Mouse (Mus musculus) embryo, embryonic 9.5 days (tissue): ENCODE measurements around the gene Ccl24.

Source experiments
- DNase-seq: peaks from one replicate; pipeline ENCODE4 v3.0.0-alpha.2; 2017; ENCODE audit errors: extremely low spot score

The Ccl24 gene

GRCm38 (mm10) chr5:135544865-135545797, 27.7 kb downstream of the Ccl24 start, which contains the start of gene Hip1:
TSS of gene Hip1 (minus strand) at chr5:135545120.
- peak; percentile 99 for DNase-seq

DNA sequence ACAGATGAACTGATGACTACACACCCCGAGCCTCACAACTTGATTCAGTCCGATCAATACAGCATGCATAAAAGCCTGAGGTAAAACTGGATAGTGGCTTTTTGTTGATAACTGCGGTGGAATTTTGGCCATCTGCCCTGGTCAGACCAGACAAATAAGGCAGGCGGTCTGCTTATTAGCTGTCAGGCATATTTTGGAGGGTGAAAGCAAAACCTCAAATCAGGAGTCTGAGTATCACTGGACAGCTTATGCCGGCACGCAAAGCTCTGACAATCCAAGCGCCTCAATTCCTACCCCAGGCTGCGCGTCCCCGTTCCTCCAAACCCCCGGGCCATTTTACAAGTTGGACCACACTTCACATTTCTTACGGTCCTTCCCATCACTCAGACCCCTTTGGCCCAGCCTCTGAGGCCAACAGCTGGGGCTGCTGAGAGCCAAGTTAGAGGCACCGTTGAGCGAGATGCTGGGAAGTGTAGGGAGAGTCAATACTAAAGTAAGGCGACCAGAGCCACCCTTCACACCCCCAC, 28.8 kb downstream of the Ccl24 start:
- peak; percentile 26 for DNase-seq

DNA sequence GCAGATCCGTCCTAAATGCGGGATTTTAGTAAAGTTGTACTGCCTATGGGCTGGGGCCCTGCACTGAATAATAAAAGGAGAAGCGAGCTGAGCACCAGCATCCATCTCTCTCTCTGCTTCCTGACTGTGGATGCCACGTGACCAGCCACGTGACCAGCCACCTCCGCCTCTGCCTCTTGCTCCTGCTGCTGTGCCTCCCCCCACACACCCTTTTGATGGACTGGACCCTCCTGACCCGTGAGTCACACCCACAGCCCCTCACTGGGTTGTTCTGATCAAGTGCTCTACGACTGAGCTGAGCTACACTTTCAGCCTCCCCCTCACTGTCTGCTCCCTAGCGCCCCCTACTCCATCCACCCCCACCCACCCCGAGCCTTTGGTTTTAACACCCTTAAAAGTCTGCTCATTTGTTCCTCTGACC, 35.0 kb downstream of the Ccl24 start:
- no peak for DNase-seq

- DNase-seq, result no peak
Measured at GRCm38 (mm10) chr5:135537326-135537725, 35.5 kb downstream of the Ccl24 start.

DNA sequence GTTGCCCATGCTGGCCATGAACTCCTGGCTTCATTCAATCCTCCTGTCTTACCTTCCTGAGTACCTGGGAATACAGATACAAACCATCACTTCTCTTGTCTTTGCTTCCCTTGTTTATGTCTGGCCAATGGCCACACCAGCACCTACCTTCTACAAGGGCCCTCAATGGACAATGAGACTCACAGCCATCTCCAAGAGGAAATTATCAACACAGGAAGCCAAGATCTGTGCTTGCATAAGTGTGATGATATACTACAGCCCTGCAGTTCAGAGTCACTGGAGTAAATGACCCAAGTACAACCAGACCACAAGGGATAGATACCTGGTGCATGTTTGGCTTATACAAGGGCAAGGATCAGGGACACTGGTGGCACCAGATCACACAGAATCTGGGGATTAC, 37.0 kb downstream of the Ccl24 start:
- no peak for DNase-seq

GRCm38 (mm10) chr5:135533431-135533830, 39.4 kb downstream of the Ccl24 start:
- no peak for DNase-seq

DNA sequence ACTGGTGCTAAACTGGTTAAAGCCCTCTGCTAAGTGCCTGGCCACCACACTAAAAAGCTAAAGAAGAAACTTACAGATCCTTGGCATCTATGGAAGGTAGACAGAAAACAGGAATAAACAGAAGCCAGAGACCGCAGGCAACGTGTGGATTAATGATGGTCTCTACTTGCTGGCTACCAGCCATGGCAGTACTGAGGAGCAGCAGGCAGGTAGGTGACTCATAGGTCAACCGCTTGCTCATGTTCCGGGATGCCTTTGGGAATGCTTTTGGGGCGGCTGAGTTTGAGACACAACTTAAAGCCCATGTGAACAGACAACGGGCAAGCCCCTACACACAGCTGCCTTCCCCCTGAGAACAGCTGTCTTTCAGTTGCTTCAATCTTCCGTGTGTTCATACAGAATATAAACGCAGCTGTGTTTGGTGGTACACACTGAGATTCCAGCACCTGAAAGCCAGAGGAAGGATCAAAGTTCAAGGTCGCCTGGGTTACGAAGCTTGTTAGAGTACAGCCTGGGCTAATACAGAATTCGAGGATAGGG, 41.5 kb downstream of the Ccl24 start:
- DNase-seq, result no peak

DNA sequence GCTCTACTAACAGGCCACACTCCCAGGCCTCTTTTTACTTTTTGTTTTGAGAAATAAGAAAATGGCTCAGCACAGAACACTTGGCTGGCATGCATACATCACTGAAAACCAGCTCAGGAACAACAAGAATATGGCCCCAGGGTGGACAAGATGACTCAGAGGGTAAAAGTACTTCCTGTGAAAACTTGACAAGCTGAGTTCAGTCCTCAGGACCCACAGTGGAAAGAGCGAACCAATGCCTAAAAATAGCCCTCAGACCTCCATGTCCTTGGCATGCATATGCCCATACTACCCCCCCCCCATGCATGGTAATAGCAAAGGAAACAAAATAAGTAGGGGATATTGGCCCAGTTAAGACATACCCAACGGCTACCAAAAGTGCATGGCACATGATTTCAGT, 42.9 kb downstream of the Ccl24 start:
- no peak for DNase-seq

GRCm38 (mm10) chr5:135529310-135529709, 43.5 kb downstream of the Ccl24 start:
- DNase-seq, result no peak

- DNase-seq, result peak; percentile 10
Measured at GRCm38 (mm10) chr5:135527986-135528385, 44.9 kb downstream of the Ccl24 start.

- DNase-seq, result no peak
Measured at GRCm38 (mm10) chr5:135524660-135525560, 47.9 kb downstream of the Ccl24 start.

DNA sequence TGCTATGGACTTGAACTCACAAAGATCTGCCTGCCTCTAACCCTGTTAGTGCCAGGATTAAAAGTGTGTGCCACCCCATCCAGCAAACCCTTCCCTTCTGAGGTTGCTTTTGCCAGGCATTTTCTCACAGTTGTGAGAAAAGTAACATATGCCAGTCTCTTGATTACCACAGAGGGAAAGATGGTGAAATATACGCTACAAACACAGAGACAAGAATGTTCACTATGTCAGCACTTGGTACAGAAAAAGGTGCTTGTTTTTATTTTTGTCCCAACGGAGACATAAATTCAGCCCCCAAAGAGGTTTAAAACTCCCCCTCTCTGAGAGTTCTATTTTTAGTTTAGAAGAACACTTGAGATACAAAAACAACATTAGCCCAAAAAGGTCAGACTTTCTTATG, 48.8 kb downstream of the Ccl24 start:
- no peak for DNase-seq

- DNase-seq, result no peak
Measured at GRCm38 (mm10) chr5:135522111-135522722, 50.6 kb downstream of the Ccl24 start.
